Mouse (Mus musculus): ENCODE results near the gene Gm17349.

GRCm38 (mm10) chr15:99668881-99669280, 36.4 kb downstream of the Gm17349 start:
- TF ChIP-seq CTCF (IDR thresholded peaks at IDR 0.05; ENCODE audit: control insufficient read depth, insufficient read depth, insufficient replicate concordance, low read depth, low read length) = peak; percentile 87
- no peak for TF ChIP-seq POLR2A (IDR thresholded peaks at IDR 0.05; ENCODE audit: control insufficient read depth, low read depth, low read length)

All from testis, adult 2 months (tissue).